Mouse (Mus musculus) thymus, adult 2 months (tissue): ENCODE measurements around the gene Zfp202. TPM values are rescaled to one million over a fixed set of nuclear protein-coding genes. Genes with fewer than 3 reads are reported as not detected.
A peak's percentile ranks its signal among the peaks of the same experiment; 100 is the strongest.
"Not testable (repeated sequence)": the region's sequence is repeated elsewhere in the genome, so short reads cannot be mapped to it uniquely, and the experiment has no call there.

ENCODE experiments used
- DNase-seq: peaks from one replicate; pipeline ENCODE4 v3.0.0; 2021
- H3K27ac ChIP-seq: fragments of 200-500 bp; 2 replicates; pipeline ENCODE4 v1.5.1; 2012; ENCODE audit warnings: low read length, control low read depth; ENCODE audit not compliant: control insufficient read depth, insufficient read depth
- H3K27me3 ChIP-seq: fragments of 200-500 bp; 2 replicates; pipeline ENCODE4 v1.6.1; 2012; ENCODE audit warnings: mild to moderate bottlenecking, low read length, moderate library complexity, mixed read lengths; ENCODE audit not compliant: control insufficient read depth, insufficient read depth
- H3K36me3 ChIP-seq: fragments of 200-500 bp; 2 replicates; pipeline ENCODE4 v1.6.1; 2012; ENCODE audit warnings: mild to moderate bottlenecking, low read length, moderate library complexity; ENCODE audit not compliant: control insufficient read depth, insufficient read depth
- H3K4me1 ChIP-seq: fragments of 200-500 bp; replicated peaks from 2 replicates; pipeline ENCODE4 v1.6.1; 2012; ENCODE audit warnings: low read length; ENCODE audit not compliant: control insufficient read depth, insufficient read depth
- H3K4me3 ChIP-seq: fragments of 200-500 bp; 2 replicates; pipeline ENCODE4 v1.5.1; 2012; ENCODE audit warnings: mild to moderate bottlenecking, low read length, control low read depth, moderate library complexity; ENCODE audit not compliant: control insufficient read depth, insufficient read depth
- CTCF ChIP-seq: fragments of 200-500 bp; IDR thresholded peaks from 2 replicates; pipeline ENCODE4 v1.5.1; 2012; ENCODE audit warnings: mild to moderate bottlenecking, control low read depth, low read length, moderate library complexity, borderline replicate concordance; ENCODE audit not compliant: control insufficient read depth, poor library complexity, insufficient read depth; ENCODE audit errors: extremely low read depth
- POLR2A ChIP-seq: fragments of 200-500 bp; IDR thresholded peaks from 2 replicates; pipeline ENCODE4 v1.6.1; 2012; ENCODE audit warnings: mild to moderate bottlenecking, low read length, control low read depth, moderate library complexity; ENCODE audit not compliant: control insufficient read depth, poor library complexity, insufficient read depth; ENCODE audit errors: extremely low read depth
- WGBS: fragments of 180-500 bp; shearing (Covaris S2); methylation state at CpG from one replicate; pipeline ENCODE4 v1.1.7; 2018; 5-methylcytosine and 5-hydroxymethylcytosine counted together
- polyA plus RNA-seq: library from polyadenylated mRNA; depleted of rRNA; stranded (reverse); fragments of >200 nt; gene quantifications from 2 replicates; pipeline ENCODE4 v1.2.3, GENCODE M21; 2012; rRNA removed

Zfp202 gene
- polyA plus RNA-seq: 0.74 and 0.80 TPM in 2 replicates

- WGBS: 2% methylated on average over 60 of the region's 63 CpGs
- Histone ChIP-seq H3K4me1 (0 out of 2 replicates have a peak, but pooled peaks cover 7% of the 10 kb centered on the region), H3K27me3 (no peaks in the 10 kb centered on the region), H3K27ac (no peak within 1 kb of the TSS), H3K36me3 (no peaks in the 10 kb centered on the region), H3K4me3 (peak within 1 kb of the TSS; percentile 69)
- DNase-seq: peak; percentile 64
- TF ChIP-seq POLR2A (0 out of 2 replicates have a peak, but pooled peaks have one; percentile 16), CTCF (no peak; the same call in 1 of the 2 replicates)
Measured at GRCm38 (mm10) chr9:40192098-40193038, at the start of gene Zfp202. Gene Zfp202, plus strand, starts transcription at chr9:40192316.

DNA sequence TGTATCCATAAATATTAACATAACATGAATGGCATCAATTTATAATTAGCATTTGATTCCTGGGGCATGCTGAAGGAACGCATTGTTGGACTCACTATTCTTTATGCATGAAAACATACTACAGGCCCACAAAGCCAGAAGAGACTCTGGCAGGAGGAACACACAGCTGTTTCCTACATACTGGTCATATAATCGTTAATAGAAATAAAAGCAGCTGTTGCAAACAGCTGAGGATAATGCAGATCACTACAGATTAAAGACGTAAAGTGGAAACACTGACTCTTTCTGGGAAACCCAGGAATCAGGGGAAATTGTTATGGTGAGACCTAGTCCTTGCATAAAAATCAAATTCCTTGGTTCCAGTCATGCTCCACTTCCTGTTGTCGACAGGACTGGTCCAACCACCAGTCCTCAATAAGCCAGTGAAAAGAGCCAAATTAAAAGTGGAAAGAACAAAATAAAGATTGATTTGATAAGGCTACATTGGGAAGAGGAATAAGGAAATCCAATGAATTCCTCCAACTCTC lies 36.9 kb upstream of the Zfp202 start:
- H3K36me3 ChIP-seq: no peaks in the 10 kb centered on the region
- TF ChIP-seq POLR2A (no peak), CTCF (no peak)
- 75% methylated on average over 4 of the region's 4 CpGs for WGBS

DNA sequence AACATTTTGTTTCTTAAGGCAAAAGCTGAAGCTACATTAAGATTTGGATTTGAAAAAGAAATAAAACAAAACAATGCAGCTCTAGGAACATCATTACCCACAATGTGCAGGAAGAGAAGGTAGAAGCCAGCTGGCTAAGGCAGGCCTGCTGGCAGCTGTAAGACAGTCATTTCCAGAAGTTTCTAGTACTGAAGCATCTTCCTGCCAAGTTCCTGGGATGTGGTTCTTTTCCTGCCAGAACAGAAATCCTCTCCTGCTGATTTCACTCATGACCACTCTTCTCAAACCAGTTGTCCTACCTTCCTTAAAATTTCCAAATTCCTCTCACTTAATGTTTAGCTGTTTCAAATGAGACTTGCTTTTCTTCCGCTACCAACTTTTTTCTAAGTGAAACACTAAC lies 25.7 kb upstream of the Zfp202 start:
- Histone ChIP-seq H3K4me1 (no peaks in the 10 kb centered on the region), H3K27me3 (no peaks in the 10 kb centered on the region), H3K36me3 (no peaks in the 10 kb centered on the region), H3K27ac (no peak overlapping the region), H3K4me3 (no peak overlapping the region)
- TF ChIP-seq POLR2A (no peak), CTCF (no peak)
- WGBS: 98% methylated on average over 1 of the region's 1 CpGs
- no peak for DNase-seq

More for the DNA sequence above, 36.9 kb upstream of the Zfp202 start:
- no peaks in the 10 kb centered on the region for H3K27me3 ChIP-seq
- no peak overlapping the region for H3K27ac ChIP-seq
- DNase-seq: no peak
- H3K4me3 ChIP-seq: no peak overlapping the region
- H3K4me1 ChIP-seq: no peaks in the 10 kb centered on the region

DNA sequence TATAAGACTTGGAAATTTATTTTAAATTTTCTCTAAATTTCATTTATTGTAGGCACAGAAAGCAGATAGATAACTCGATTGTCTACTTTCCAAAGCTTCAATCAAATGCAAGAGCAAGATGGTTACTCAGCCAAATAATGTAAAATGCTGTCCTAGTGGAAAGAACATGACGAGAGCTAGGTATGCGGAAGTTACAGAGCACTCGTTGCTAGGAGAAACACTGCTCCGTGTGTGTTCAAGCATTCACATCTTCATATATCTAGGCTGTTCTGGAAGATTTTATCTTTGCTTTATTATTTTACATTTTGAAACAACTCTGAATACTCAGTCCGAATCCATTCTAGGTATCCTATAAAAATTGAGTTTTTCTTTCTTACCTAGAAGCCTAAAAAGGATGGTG lies 15.1 kb upstream of the Zfp202 start:
- 93% methylated on average over 6 of the region's 6 CpGs for WGBS
- Histone ChIP-seq H3K36me3 (no peaks in the 10 kb centered on the region), H3K4me1 (no peaks in the 10 kb centered on the region), H3K27ac (no peak overlapping the region), H3K27me3 (no peaks in the 10 kb centered on the region), H3K4me3 (no peak overlapping the region)
- TF ChIP-seq CTCF: no peak
- TF ChIP-seq POLR2A: no peak
- DNase-seq: no peak

- Histone ChIP-seq H3K4me3 (no peak within 1 kb of the TSS), H3K36me3 (no peaks in the 10 kb centered on the region), H3K4me1 (no peaks in the 10 kb centered on the region), H3K27ac (no peak within 1 kb of the TSS), H3K27me3 (no peaks in the 10 kb centered on the region)
- WGBS: 90% methylated on average over 5 of the region's 5 CpGs
- DNase-seq: no peak
- TF ChIP-seq CTCF: no peak
- TF ChIP-seq POLR2A: no peak
Measured at GRCm38 (mm10) chr9:40180620-40181019, 11.5 kb upstream of the Zfp202 start, which contains the start of gene Olfr986. Gene Olfr986, plus strand, starts transcription at chr9:40180920.

GRCm38 (mm10) chr9:40185166-40185565 lies 7.0 kb upstream of the Zfp202 start:
- H3K36me3 ChIP-seq, H3K27ac ChIP-seq, H3K27me3 ChIP-seq, H3K4me3 ChIP-seq, DNase-seq, H3K4me1 ChIP-seq: not testable (repeated sequence)
- 84% methylated on average over 2 of the region's 2 CpGs for WGBS
